Mouse (Mus musculus): ENCODE results near the gene Adamts4. TPM values are rescaled to one million over a fixed set of nuclear protein-coding genes. Genes with fewer than 3 reads are reported as not detected.
A peak's percentile ranks its signal among the peaks of the same experiment; 100 is the strongest.

Adamts4 gene
- polyA plus RNA-seq, 1 experiment = 1.2 TPM

- WGBS = 48% methylated on average over 4 of the region's 4 CpGs
Measured at GRCm38 (mm10) chr1:171265971-171266744, 15.9 kb downstream of the Adamts4 start.

DNA sequence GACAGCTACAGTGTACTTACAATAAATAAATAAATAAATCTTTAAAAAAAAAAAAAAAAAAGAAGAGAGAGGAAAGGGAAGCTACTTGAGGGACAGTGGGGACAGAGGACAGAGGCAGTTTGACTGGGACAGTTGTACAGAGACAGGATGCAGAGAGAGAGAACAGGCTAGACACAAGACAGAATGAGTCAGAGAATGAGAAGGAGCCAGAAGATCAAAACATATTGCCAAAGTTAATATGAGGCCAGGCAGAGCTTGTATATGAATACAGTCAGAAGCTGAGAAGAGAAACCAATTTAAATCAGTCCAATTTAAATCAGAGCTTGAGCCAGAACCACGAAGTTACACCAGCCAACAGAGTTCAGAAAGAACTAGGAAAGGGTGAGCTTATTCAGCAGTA, 18.1 kb downstream of the Adamts4 start:
- no peak for TF ChIP-seq POLR2A (IDR thresholded peaks at IDR 0.05; ENCODE audit: low read depth, low read length)
- no peak for TF ChIP-seq CTCF (conservative IDR thresholded peaks at IDR 0.05; ENCODE audit: insufficient read depth, insufficient read length, low read depth, low read length)
- no peaks in the 10 kb centered on the region for H3K36me3 ChIP-seq (ENCODE audit: control insufficient read depth, insufficient read depth, low read length)
- no peak overlapping the region for H3K4me3 ChIP-seq (ENCODE audit: insufficient read depth, low read depth, low read length)
- no peaks in the 10 kb centered on the region for H3K27me3 ChIP-seq (replicated peaks; ENCODE audit: control insufficient read depth, insufficient read depth, low read length)
- no peak for DNase-seq
- WGBS = 69% methylated on average over 1 of the region's 1 CpGs
- H3K4me1 ChIP-seq (ENCODE audit: control insufficient read depth, insufficient read depth, low read length) = peaks cover 13% of the 10 kb centered on the region; the same call in 1 of the 2 replicates
- no peak overlapping the region for H3K27ac ChIP-seq (ENCODE audit: insufficient read depth, low read depth, low read length)

More at GRCm38 (mm10) chr1:171265971-171266744, 15.9 kb downstream of the Adamts4 start:
- no peaks in the 10 kb centered on the region for H3K36me3 ChIP-seq (ENCODE audit: control insufficient read depth, insufficient read depth, low read length)
- no peak for TF ChIP-seq CTCF (conservative IDR thresholded peaks at IDR 0.05; ENCODE audit: insufficient read depth, insufficient read length, low read depth, low read length)
- TF ChIP-seq POLR2A (IDR thresholded peaks at IDR 0.05; ENCODE audit: low read depth, low read length) = no peak
- no peak for DNase-seq
- peaks cover 7% of the 10 kb centered on the region; the same call in 1 of the 2 replicates for H3K4me1 ChIP-seq (ENCODE audit: control insufficient read depth, insufficient read depth, low read length)
- H3K27me3 ChIP-seq (replicated peaks; ENCODE audit: control insufficient read depth, insufficient read depth, low read length) = no peaks in the 10 kb centered on the region
- H3K4me3 ChIP-seq (ENCODE audit: insufficient read depth, low read depth, low read length) = no peak overlapping the region
- no peak overlapping the region for H3K27ac ChIP-seq (ENCODE audit: insufficient read depth, low read depth, low read length)

DNA sequence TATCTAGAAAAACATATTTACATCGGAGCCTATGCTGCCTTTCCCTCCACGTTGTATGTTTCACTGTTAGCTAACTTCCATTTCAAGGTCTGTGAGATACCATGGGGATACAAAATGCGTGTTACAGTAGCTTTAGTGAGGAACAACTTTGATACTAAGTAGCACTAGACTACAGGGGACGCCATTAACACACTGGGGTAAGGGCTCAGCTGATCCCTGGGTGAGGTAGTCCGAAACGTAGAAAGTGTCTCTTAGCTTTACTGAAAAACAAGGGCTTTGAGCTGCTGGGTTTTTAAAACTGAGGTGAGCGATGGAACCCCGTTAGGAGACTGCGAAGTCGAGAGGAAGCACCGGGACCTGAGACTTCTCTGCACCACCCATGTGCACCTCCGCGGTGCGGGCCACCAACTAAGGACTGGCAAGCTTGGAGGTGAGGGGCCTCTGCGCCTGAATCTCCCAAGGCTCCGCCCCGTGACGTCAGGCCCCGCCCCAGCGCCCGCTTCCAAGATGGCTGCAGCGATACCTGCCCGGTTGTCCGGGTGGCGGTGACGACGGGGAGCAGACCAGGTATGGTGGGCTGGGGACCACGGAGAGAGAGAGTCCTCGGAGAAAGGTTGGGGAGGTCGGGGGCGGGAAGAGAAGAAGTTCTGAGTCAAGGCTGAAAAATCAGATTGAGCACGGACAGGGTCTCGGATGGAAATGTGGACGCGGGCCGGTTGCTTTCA, 19.8 kb downstream of the Adamts4 start, which contains the start of gene B4galt3:
B4galt3 (plus strand) TSS at position 481 of the 725 bp plus-strand sequence.
- WGBS = 5% methylated on average over 36 of the region's 36 CpGs
- H3K27me3 ChIP-seq (replicated peaks; ENCODE audit: control insufficient read depth, insufficient read depth, low read length) = no peaks in the 10 kb centered on the region

DNA sequence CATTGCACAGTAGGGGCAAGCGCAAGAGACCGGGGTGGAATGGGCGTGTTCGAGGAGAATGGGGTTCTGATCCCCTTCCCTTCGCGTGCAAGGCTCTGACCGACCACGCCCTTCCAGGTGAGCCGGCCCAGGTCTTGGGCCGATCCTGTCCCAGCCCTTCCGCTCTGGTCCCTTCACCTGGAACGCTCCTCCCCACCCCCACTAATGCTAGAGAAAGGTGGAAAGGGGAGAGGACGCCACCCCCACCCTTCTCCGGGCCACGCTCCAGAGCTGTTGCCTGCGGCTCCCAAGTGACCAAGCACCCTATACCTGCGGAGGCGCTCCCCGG, 20.3 kb downstream of the Adamts4 start:
- Histone ChIP-seq H3K4me1 (ENCODE audit: control insufficient read depth, insufficient read depth, low read length) (peaks cover 13% of the 10 kb centered on the region; the same call in 1 of the 2 replicates), H3K4me3 (ENCODE audit: insufficient read depth, low read depth, low read length) (peak overlapping the region; percentile 91), H3K36me3 (ENCODE audit: control insufficient read depth, insufficient read depth, low read length) (no peaks in the 10 kb centered on the region), H3K27me3 (replicated peaks; ENCODE audit: control insufficient read depth, insufficient read depth, low read length) (no peaks in the 10 kb centered on the region), H3K27ac (ENCODE audit: insufficient read depth, low read depth, low read length) (peak overlapping the region; percentile 89)
- peak; percentile 82 for DNase-seq
- TF ChIP-seq CTCF (conservative IDR thresholded peaks at IDR 0.05; ENCODE audit: insufficient read depth, insufficient read length, low read depth, low read length) (no peak), POLR2A (IDR thresholded peaks at IDR 0.05; ENCODE audit: low read depth, low read length) (no peak)
- 0% methylated on average over 19 of the region's 19 CpGs for WGBS

More for the DNA sequence above, 19.8 kb downstream of the Adamts4 start, which contains the start of gene B4galt3:
- H3K36me3 ChIP-seq (ENCODE audit: control insufficient read depth, insufficient read depth, low read length) = no peaks in the 10 kb centered on the region
- peak; percentile 97 for DNase-seq
- H3K4me3 ChIP-seq (ENCODE audit: insufficient read depth, low read depth, low read length) = peak within 1 kb of the TSS; percentile 91
- H3K4me1 ChIP-seq (ENCODE audit: control insufficient read depth, insufficient read depth, low read length) = peaks cover 13% of the 10 kb centered on the region; the same call in 1 of the 2 replicates
- peak within 1 kb of the TSS; percentile 89 for H3K27ac ChIP-seq (ENCODE audit: insufficient read depth, low read depth, low read length)
- no peak for TF ChIP-seq CTCF (conservative IDR thresholded peaks at IDR 0.05; ENCODE audit: insufficient read depth, insufficient read length, low read depth, low read length)
- peak; percentile 96 for TF ChIP-seq POLR2A (IDR thresholded peaks at IDR 0.05; ENCODE audit: low read depth, low read length)

GRCm38 (mm10) chr1:171271196-171271595, 21.0 kb downstream of the Adamts4 start:
- no peaks in the 10 kb centered on the region for H3K36me3 ChIP-seq (ENCODE audit: control insufficient read depth, insufficient read depth, low read length)
- H3K4me3 ChIP-seq (ENCODE audit: insufficient read depth, low read depth, low read length) = peak overlapping the region; percentile 91
- WGBS = 23% methylated on average over 9 of the region's 9 CpGs
- peaks cover 13% of the 10 kb centered on the region; the same call in 1 of the 2 replicates for H3K4me1 ChIP-seq (ENCODE audit: control insufficient read depth, insufficient read depth, low read length)
- no peak for TF ChIP-seq CTCF (conservative IDR thresholded peaks at IDR 0.05; ENCODE audit: insufficient read depth, insufficient read length, low read depth, low read length)
- TF ChIP-seq POLR2A (IDR thresholded peaks at IDR 0.05; ENCODE audit: low read depth, low read length) = no peak
- peak overlapping the region; percentile 81 for H3K27ac ChIP-seq (ENCODE audit: insufficient read depth, low read depth, low read length)
- no peak for DNase-seq
- no peaks in the 10 kb centered on the region for H3K27me3 ChIP-seq (replicated peaks; ENCODE audit: control insufficient read depth, insufficient read depth, low read length)

DNA sequence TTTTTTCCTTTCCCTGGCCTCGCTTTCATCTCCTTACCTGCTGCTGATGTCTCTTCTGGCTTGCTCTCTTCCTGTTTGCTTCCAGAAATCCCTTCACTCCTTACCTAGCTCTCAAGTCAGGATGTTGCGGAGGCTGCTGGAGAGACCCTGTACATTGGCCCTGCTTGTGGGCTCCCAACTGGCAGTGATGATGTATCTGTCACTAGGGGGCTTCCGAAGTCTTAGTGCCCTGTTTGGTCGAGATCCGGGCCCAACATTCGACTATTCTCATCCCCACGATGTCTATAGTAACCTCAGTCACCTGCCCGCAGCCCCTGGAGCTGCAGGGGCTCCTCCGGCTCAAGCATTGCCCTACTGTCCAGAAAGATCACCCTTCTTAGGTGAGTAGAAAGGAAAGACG, 21.4 kb downstream of the Adamts4 start:
- peak overlapping the region; percentile 81; the same call in 1 of the 2 replicates for H3K27ac ChIP-seq (ENCODE audit: insufficient read depth, low read depth, low read length)
- H3K36me3 ChIP-seq (ENCODE audit: control insufficient read depth, insufficient read depth, low read length) = no peaks in the 10 kb centered on the region
- no peaks in the 10 kb centered on the region for H3K27me3 ChIP-seq (replicated peaks; ENCODE audit: control insufficient read depth, insufficient read depth, low read length)
- no peak overlapping the region for H3K4me3 ChIP-seq (ENCODE audit: insufficient read depth, low read depth, low read length)
- 58% methylated on average over 10 of the region's 10 CpGs for WGBS
- no peak for DNase-seq
- peaks cover 13% of the 10 kb centered on the region; the same call in 1 of the 2 replicates for H3K4me1 ChIP-seq (ENCODE audit: control insufficient read depth, insufficient read depth, low read length)
- no peak for TF ChIP-seq POLR2A (IDR thresholded peaks at IDR 0.05; ENCODE audit: low read depth, low read length)
- no peak for TF ChIP-seq CTCF (conservative IDR thresholded peaks at IDR 0.05; ENCODE audit: insufficient read depth, insufficient read length, low read depth, low read length)

- Histone ChIP-seq H3K27ac (ENCODE audit: insufficient read depth, low read depth, low read length) (no peak overlapping the region), H3K27me3 (replicated peaks; ENCODE audit: control insufficient read depth, insufficient read depth, low read length) (no peaks in the 10 kb centered on the region), H3K4me3 (ENCODE audit: insufficient read depth, low read depth, low read length) (no peak overlapping the region), H3K4me1 (ENCODE audit: control insufficient read depth, insufficient read depth, low read length) (peaks cover 13% of the 10 kb centered on the region; the same call in 1 of the 2 replicates), H3K36me3 (ENCODE audit: control insufficient read depth, insufficient read depth, low read length) (no peaks in the 10 kb centered on the region)
- no peak for DNase-seq
- TF ChIP-seq POLR2A (IDR thresholded peaks at IDR 0.05; ENCODE audit: low read depth, low read length) (no peak), CTCF (conservative IDR thresholded peaks at IDR 0.05; ENCODE audit: insufficient read depth, insufficient read length, low read depth, low read length) (no peak)
- 77% methylated on average over 3 of the region's 3 CpGs for WGBS
Measured at GRCm38 (mm10) chr1:171272086-171272485, 21.9 kb downstream of the Adamts4 start.

Measured in kidney, adult 2 months (tissue).